Mouse (Mus musculus) hematopoietic multipotent progenitor cell, adult 10-12 weeks (in vitro differentiated cells): ENCODE measurements around the gene Vmn1r197. TPM values are rescaled to one million over a fixed set of nuclear protein-coding genes. Genes with fewer than 3 reads are reported as not detected.

ENCODE experiments used
- polyA plus RNA-seq: library from polyadenylated mRNA; stranded (reverse); fragments of >175 nt; gene quantifications from 2 replicates; pipeline ENCODE4 v1.2.3, GENCODE M21; 2012; ENCODE audit warnings: low replicate concordance

Gene Vmn1r197
- not detected in 2 replicates for polyA plus RNA-seq

DNA sequence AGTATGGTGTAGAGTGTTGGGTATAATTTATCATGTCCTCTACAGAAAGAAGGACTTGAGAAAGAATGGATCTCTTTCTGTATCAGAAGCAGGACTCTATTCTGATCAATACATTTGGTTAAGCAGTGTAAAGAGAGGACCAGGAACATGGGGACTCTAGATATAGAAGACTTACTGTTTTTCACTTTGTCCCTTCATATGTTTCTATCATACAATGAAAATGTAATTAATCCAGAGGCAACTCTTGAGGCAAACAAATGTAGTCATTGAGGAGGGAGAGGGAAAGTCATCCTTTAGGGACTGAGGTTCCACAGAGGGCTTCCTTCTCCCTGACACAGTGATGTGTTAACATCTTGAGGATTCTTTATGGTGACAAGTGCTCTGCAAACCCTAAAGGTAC lies at the start of gene Vmn1r197:
TSS of gene Vmn1r197 (plus strand) at position 301 of the 400 bp plus-strand sequence.

DNA sequence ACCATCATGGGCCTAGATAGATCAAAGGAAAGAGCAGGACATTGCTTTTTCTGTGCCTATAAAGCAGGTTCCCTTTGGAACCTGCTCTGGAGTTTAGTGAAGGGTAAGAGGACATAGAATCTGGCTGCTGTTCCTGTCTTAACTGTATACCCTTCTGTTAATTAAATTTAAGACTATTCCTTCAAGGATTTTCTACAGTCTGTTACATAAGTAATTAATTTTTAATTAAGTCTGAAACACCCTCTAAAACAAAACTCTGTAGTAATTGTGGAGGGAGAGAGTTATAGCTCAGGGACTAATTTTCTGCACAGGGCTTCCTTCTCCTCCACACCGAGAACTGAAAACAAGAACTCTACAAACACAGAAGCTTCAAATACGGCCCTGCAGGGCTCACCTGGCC lies 34.8 kb upstream of the Vmn1r197 start, which contains the start of gene Vmn1r196:
TSS of gene Vmn1r196 (plus strand) at position 301 of the 400 bp plus-strand sequence.

DNA sequence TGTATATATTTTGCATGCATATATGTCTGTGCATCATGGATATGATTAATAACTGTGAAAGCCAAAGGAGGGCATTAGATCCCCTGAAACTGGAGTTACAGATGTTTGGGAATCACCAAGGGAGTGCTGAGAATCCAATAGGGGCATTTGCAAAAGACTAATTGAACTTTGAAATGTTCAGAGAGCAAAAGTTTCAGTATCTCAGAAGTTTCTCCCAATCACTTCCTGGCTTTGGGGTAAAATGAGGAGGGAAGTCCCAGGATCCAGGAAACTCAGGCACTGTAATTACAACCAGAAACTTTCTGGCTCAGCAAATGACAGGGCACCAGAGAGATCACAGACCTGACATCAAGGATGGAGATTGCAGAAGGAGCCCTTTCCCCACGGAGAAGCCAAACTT lies 25.7 kb downstream of the Vmn1r197 start, which contains the start of gene Vmn1r198:
TSS of gene Vmn1r198 (plus strand) at position 301 of the 400 bp plus-strand sequence.

DNA sequence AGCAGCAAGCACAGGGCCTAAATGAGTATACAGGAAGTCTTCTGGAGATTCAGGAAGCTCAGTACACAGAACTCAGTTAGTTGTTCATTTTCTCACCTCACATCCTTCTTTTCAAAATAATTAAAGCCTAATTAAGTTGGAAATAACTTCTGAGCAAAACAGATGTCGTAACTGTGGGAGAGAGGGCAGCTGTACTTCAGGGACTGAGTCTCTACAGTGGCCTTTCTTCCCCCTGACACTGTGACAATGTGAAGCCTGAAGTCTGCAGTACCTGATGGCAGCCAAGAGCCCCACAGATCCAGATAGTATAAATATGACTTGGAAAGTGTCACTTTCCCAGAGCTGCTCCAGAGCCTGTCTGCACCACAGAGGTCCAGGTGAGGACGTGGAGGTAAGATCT lies 55.1 kb downstream of the Vmn1r197 start, which contains the start of gene Vmn1r199:
TSS of gene Vmn1r199 (plus strand) at position 301 of the 400 bp plus-strand sequence.

Other genes with a start within 250 kb of the Vmn1r197 start
- not detected in 2 replicates for gene Vmn1r188, start 240.1 kb upstream of the Vmn1r197 start, polyA plus RNA-seq
- gene Vmn1r189, start 218.8 kb upstream of the Vmn1r197 start, polyA plus RNA-seq = not detected in 2 replicates
- gene Vmn1r191, start 140.6 kb upstream of the Vmn1r197 start, polyA plus RNA-seq = not detected in 2 replicates
- not detected in 2 replicates for gene Vmn1r192, start 133.4 kb upstream of the Vmn1r197 start, polyA plus RNA-seq
- gene Vmn1r193, start 101.4 kb upstream of the Vmn1r197 start, polyA plus RNA-seq = not detected in 2 replicates
- not detected in 2 replicates for gene Vmn1r194, start 80.4 kb upstream of the Vmn1r197 start, polyA plus RNA-seq
- not detected in 2 replicates for gene Vmn1r195, start 54.1 kb upstream of the Vmn1r197 start, polyA plus RNA-seq
- not detected in 2 replicates for gene Vmn1r196, start 34.7 kb upstream of the Vmn1r197 start, polyA plus RNA-seq
- not detected in 2 replicates for gene Vmn1r198, start 25.8 kb downstream of the Vmn1r197 start, polyA plus RNA-seq
- gene Vmn1r199, start 55.2 kb downstream of the Vmn1r197 start, polyA plus RNA-seq = not detected in 2 replicates
- not detected in 2 replicates for gene Vmn1r200, start 65.8 kb downstream of the Vmn1r197 start, polyA plus RNA-seq
- not detected in 2 replicates for gene Vmn1r201, start 147.3 kb downstream of the Vmn1r197 start, polyA plus RNA-seq
- not detected in 2 replicates for gene Vmn1r202, start 180.8 kb downstream of the Vmn1r197 start, polyA plus RNA-seq
- not detected in 2 replicates for gene Vmn1r203, start 193.5 kb downstream of the Vmn1r197 start, polyA plus RNA-seq
- gene Vmn1r204, start 228.6 kb downstream of the Vmn1r197 start, polyA plus RNA-seq = not detected in 2 replicates